ENCODE assay signal across 14 mouse cellular contexts in the genomic region with DNA sequence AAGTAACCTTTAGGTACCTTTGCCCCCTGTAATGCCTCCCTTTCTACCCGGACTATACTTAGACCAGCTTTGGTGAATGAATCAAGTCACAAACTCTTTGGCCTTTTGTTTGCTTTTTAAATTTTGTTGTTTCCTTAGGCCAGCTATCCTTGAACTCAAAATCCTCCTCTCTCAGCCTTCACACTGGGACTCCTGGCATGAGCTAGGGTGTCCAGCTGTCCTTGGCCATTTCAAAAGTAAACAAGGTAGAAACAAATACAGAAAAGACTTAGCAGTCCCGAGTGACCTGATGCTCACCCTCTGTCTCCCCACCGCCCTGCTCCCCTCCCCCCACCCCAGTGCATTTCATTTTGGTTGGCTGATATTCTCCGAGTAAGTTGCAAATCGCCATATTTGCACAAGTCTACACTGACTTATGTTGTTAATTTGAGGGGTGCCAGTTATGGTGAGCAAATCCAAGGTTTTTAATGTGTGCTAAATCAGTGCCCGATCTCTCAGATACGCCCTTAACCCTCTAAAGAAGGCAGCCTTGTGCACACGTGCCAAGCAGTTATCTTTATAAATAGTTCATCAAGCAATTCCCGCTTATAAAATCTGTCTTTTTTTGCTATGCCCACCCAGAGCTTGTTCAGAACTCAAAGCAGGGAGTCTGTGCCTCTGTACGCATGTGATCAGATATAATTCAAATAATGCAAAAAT. TPM values are rescaled to one million over a fixed set of nuclear protein-coding genes. Genes with fewer than 3 reads are reported as not detected.
DNase-seq lines count a peak whose midpoint lies in the region; ATAC-seq and TF ChIP-seq lines count a peak whose summit lies in the region.
"Had no signal": no experiment of that assay in that cellular context is flagged by ENCODE, and none has a peak within 500 bp of the region (broad histone marks: within the 10 kb centered on the region; RNA-seq: fewer than 3 reads in every experiment).

No protein-coding gene starts in this region.

- DNase-seq in heart, adult 11 months = peak; percentile 74
- DNase-seq in heart, postnatal 36 days = no peak
- no peak for DNase-seq in layer of hippocampus, adult 2 months (ENCODE audit: low spot score in 2 of 2)
- no peak for DNase-seq in layer of hippocampus, postnatal 25 days (ENCODE audit: extremely low spot score in 1 of 2, low spot score in 1 of 2)
- DNase-seq in brain, adult 2 months (ENCODE audit: low read depth, low spot score) = peak; percentile 44
- no peak for DNase-seq in urinary bladder, postnatal 4 days (ENCODE audit: low spot score in 2 of 2)
- DNase-seq: cerebellum, postnatal 25 days had no signal

- no peaks in the 10 kb centered on the region for H3K27me3 ChIP-seq in liver, embryonic 12.5 days (replicated peaks)
- H3K27me3 ChIP-seq in hindbrain, embryonic 13.5 days = no peaks in the 10 kb centered on the region
- H3K27me3 ChIP-seq: midbrain, embryonic 12.5 days; neural tube, embryonic 12.5 days had no signal

- no peak overlapping the region for H3K4me3 ChIP-seq in layer of hippocampus, adult 2 months
- no peak overlapping the region for H3K4me3 ChIP-seq in liver, embryonic 12.5 days
- H3K4me3 ChIP-seq in hindbrain, embryonic 13.5 days = no peak overlapping the region
- H3K4me3 ChIP-seq: erythroblast, embryonic 14.5 days; midbrain, embryonic 12.5 days; neural tube, embryonic 12.5 days had no signal

- 42% methylated on average over 10 of the region's 10 CpGs for WGBS in liver, embryonic 12.5 days (ENCODE audit: insufficient replicate concordance)
- WGBS in hindbrain, embryonic 13.5 days = 80% methylated on average over 10 of the region's 10 CpGs

- H3K36me3 ChIP-seq in liver, embryonic 12.5 days = no peaks in the 10 kb centered on the region
- H3K36me3 ChIP-seq in hindbrain, embryonic 13.5 days = no peaks in the 10 kb centered on the region
- H3K36me3 ChIP-seq: midbrain, embryonic 12.5 days; neural tube, embryonic 12.5 days had no signal

- no peaks in the 10 kb centered on the region for H3K9me3 ChIP-seq in liver, embryonic 12.5 days (replicated peaks)
- H3K9me3 ChIP-seq in hindbrain, embryonic 13.5 days = no peaks in the 10 kb centered on the region
- H3K9me3 ChIP-seq: midbrain, embryonic 12.5 days; neural tube, embryonic 12.5 days had no signal

- intact Hi-C loops in heart, postnatal 36 days (cut with DNase I) = no loop called here

- ATAC-seq in liver, embryonic 12.5 days = no peak
- ATAC-seq in hindbrain, embryonic 13.5 days (ENCODE audit: low FRiP score) = no peak

- H3K4me1 ChIP-seq in liver, embryonic 12.5 days = peaks cover 29% of the 10 kb centered on the region
- H3K4me1 ChIP-seq in hindbrain, embryonic 13.5 days (replicated peaks) = no peaks in the 10 kb centered on the region
- H3K4me1 ChIP-seq: midbrain, embryonic 12.5 days; neural tube, embryonic 12.5 days had no signal

- H3K27ac ChIP-seq in layer of hippocampus, adult 2 months = peak overlapping the region; percentile 86
- 0 out of 2 replicates have a peak overlapping the region, but pooled peaks have one; percentile 8 for H3K27ac ChIP-seq in liver, embryonic 12.5 days
- no peak overlapping the region for H3K27ac ChIP-seq in hindbrain, embryonic 13.5 days
- H3K27ac ChIP-seq: hindbrain, postnatal 0 days; midbrain, embryonic 12.5 days; neural tube, embryonic 12.5 days had no signal

- no peak overlapping the region for H3K9ac ChIP-seq in liver, embryonic 12.5 days
- H3K9ac ChIP-seq in hindbrain, embryonic 13.5 days = no peak overlapping the region
- H3K9ac ChIP-seq: midbrain, embryonic 12.5 days; neural tube, embryonic 12.5 days had no signal

- TF ChIP-seq CTCF in layer of hippocampus, adult 2 months (conservative IDR thresholded peaks at IDR 0.05) = no peak

- peak overlapping the region; percentile 60; the same call in 1 of the 2 replicates for H3K4me2 ChIP-seq in liver, embryonic 12.5 days
- no peak overlapping the region for H3K4me2 ChIP-seq in hindbrain, embryonic 13.5 days
- H3K4me2 ChIP-seq: midbrain, embryonic 12.5 days had no signal

RNA-seq across cellular contexts. Expression of a gene that starts 14.3 kb away (rescaled TPM):
- under 1 TPM in 1 of 2 experiments, not detected in 1; 0.79 TPM for total RNA-seq in heart, postnatal 36 days (2021)
- 1 to 10 TPM; 1.0 to 1.3 TPM for total RNA-seq in layer of hippocampus, adult 2 months (2021)
- total RNA-seq in layer of hippocampus, postnatal 25 days (2021) = under 1 TPM; 0.28 to 0.42 TPM
- 4.3 and 4.5 TPM in 2 replicates for polyA plus RNA-seq in liver, embryonic 12.5 days (2016; fragmentation: Nextera tagmentation; extraction: Ambion mirVana)
- not detected in 2 replicates for polyA plus RNA-seq in hindbrain, embryonic 13.5 days (2015; fragmentation: Nextera tagmentation; extraction: Ambion mirVana)
- total RNA-seq: hindbrain, postnatal 0 days; liver, adult 2 months had no signal
- polyA plus RNA-seq: erythroblast, embryonic 14.5 days; liver, adult 2 months; midbrain, embryonic 12.5 days had no signal

Comparison
In these comparisons a context has a peak if more than half of its experiments do, and no peak if none do; other contexts are left out.
1. DNase-seq: peak in heart, adult 11 months (single experiment) and brain, adult 2 months (single experiment); none in heart, postnatal 36 days (0 of 2), layer of hippocampus, adult 2 months (0 of 2), layer of hippocampus, postnatal 25 days (0 of 2) and urinary bladder, postnatal 4 days (0 of 2).